Mouse (Mus musculus): Measurements from ENCODE around the gene Meioc. TPM values are rescaled to one million over a fixed set of nuclear protein-coding genes. Genes with fewer than 3 reads are reported as not detected.
A peak's percentile ranks its signal among the peaks of the same experiment; 100 is the strongest.

Meioc gene
- polyA plus RNA-seq, 1 experiment from 2014 or later = 0.12 TPM

- H3K36me3 ChIP-seq (ENCODE audit: control insufficient read depth, insufficient read depth, low read length) = no peaks in the 10 kb centered on the region
- no peaks in the 10 kb centered on the region for H3K9me3 ChIP-seq (ENCODE audit: control insufficient read depth, low read length)
- H3K4me2 ChIP-seq (ENCODE audit: low read length) = no peak overlapping the region
- ATAC-seq (ENCODE audit: low FRiP score, low TSS enrichment) = no peak
- H3K27ac ChIP-seq (replicated peaks; ENCODE audit: low read depth, low read length) = no peak overlapping the region
- DNase-seq = no peak
- no peaks in the 10 kb centered on the region for H3K4me1 ChIP-seq (ENCODE audit: control insufficient read depth, insufficient read depth, low read length)
- no peak overlapping the region for H3K4me3 ChIP-seq (replicated peaks; ENCODE audit: low read depth, low read length)
- no peak overlapping the region for H3K9ac ChIP-seq (replicated peaks; ENCODE audit: low read length)
- H3K27me3 ChIP-seq (ENCODE audit: control insufficient read depth, insufficient read depth, low read length) = no peaks in the 10 kb centered on the region
- 83% methylated on average over 8 of the region's 8 CpGs for WGBS
These were observed 7.6 kb upstream of the Meioc start for GRCm38 (mm10) chr11:102655888-102656287.

GRCm38 (mm10) chr11:102656326-102656926 is 7.1 kb upstream of the Meioc start:
- H3K27ac ChIP-seq (replicated peaks; ENCODE audit: low read depth, low read length) = no peak overlapping the region
- no peaks in the 10 kb centered on the region for H3K9me3 ChIP-seq (ENCODE audit: control insufficient read depth, low read length)
- no peak overlapping the region for H3K9ac ChIP-seq (replicated peaks; ENCODE audit: low read length)
- H3K4me2 ChIP-seq (ENCODE audit: low read length) = no peak overlapping the region
- no peak overlapping the region for H3K4me3 ChIP-seq (replicated peaks; ENCODE audit: low read depth, low read length)
- no peaks in the 10 kb centered on the region for H3K4me1 ChIP-seq (ENCODE audit: control insufficient read depth, insufficient read depth, low read length)
- 45% methylated on average over 4 of the region's 4 CpGs for WGBS
- no peaks in the 10 kb centered on the region for H3K36me3 ChIP-seq (ENCODE audit: control insufficient read depth, insufficient read depth, low read length)
- no peaks in the 10 kb centered on the region for H3K27me3 ChIP-seq (ENCODE audit: control insufficient read depth, insufficient read depth, low read length)
- no peak for ATAC-seq (ENCODE audit: low FRiP score, low TSS enrichment)
- peak; percentile 74 for DNase-seq

- 76% methylated on average over 6 of the region's 6 CpGs for WGBS
- ATAC-seq (ENCODE audit: low FRiP score, low TSS enrichment) (no peak), DNase-seq (no peak)
- Histone ChIP-seq H3K4me2 (ENCODE audit: low read length) (no peak overlapping the region), H3K4me1 (ENCODE audit: control insufficient read depth, insufficient read depth, low read length) (no peaks in the 10 kb centered on the region), H3K27ac (replicated peaks; ENCODE audit: low read depth, low read length) (no peak overlapping the region), H3K9me3 (ENCODE audit: control insufficient read depth, low read length) (no peaks in the 10 kb centered on the region), H3K9ac (replicated peaks; ENCODE audit: low read length) (no peak overlapping the region), H3K36me3 (ENCODE audit: control insufficient read depth, insufficient read depth, low read length) (no peaks in the 10 kb centered on the region), H3K4me3 (replicated peaks; ENCODE audit: low read depth, low read length) (no peak overlapping the region), H3K27me3 (ENCODE audit: control insufficient read depth, insufficient read depth, low read length) (no peaks in the 10 kb centered on the region)
These were observed 6.6 kb upstream of the Meioc start for GRCm38 (mm10) chr11:102656931-102657330.

- WGBS = 63% methylated on average over 30 of the region's 33 CpGs
- H3K4me3 ChIP-seq (replicated peaks; ENCODE audit: low read depth, low read length) = no peak overlapping the region
- H3K9me3 ChIP-seq (ENCODE audit: control insufficient read depth, low read length) = peaks cover 4% of the 10 kb centered on the region; the same call in 1 of the 2 replicates
- no peak overlapping the region for H3K9ac ChIP-seq (replicated peaks; ENCODE audit: low read length)
- no peak overlapping the region for H3K27ac ChIP-seq (replicated peaks; ENCODE audit: low read depth, low read length)
- ATAC-seq (ENCODE audit: low FRiP score, low TSS enrichment) = no peak
- DNase-seq = no peak
- H3K4me2 ChIP-seq (ENCODE audit: low read length) = no peak overlapping the region
- H3K27me3 ChIP-seq (ENCODE audit: control insufficient read depth, insufficient read depth, low read length) = peaks cover 11% of the 10 kb centered on the region
- no peaks in the 10 kb centered on the region for H3K36me3 ChIP-seq (ENCODE audit: control insufficient read depth, insufficient read depth, low read length)
- H3K4me1 ChIP-seq (ENCODE audit: control insufficient read depth, insufficient read depth, low read length) = no peaks in the 10 kb centered on the region
These were observed 1.6 kb downstream of the Meioc start for GRCm38 (mm10) chr11:102665151-102665550.

GRCm38 (mm10) chr11:102665637-102666435 is 2.3 kb downstream of the Meioc start:
- ATAC-seq (ENCODE audit: low FRiP score, low TSS enrichment) = no peak
- Histone ChIP-seq H3K9ac (replicated peaks; ENCODE audit: low read length) (no peak overlapping the region), H3K4me3 (replicated peaks; ENCODE audit: low read depth, low read length) (no peak overlapping the region), H3K36me3 (ENCODE audit: control insufficient read depth, insufficient read depth, low read length) (no peaks in the 10 kb centered on the region), H3K9me3 (ENCODE audit: control insufficient read depth, low read length) (peaks cover 4% of the 10 kb centered on the region; the same call in 1 of the 2 replicates), H3K4me1 (ENCODE audit: control insufficient read depth, insufficient read depth, low read length) (no peaks in the 10 kb centered on the region), H3K27ac (replicated peaks; ENCODE audit: low read depth, low read length) (no peak overlapping the region), H3K4me2 (ENCODE audit: low read length) (no peak overlapping the region), H3K27me3 (ENCODE audit: control insufficient read depth, insufficient read depth, low read length) (peaks cover 11% of the 10 kb centered on the region)
- no peak for DNase-seq
- 50% methylated on average over 84 of the region's 84 CpGs for WGBS

- no peaks in the 10 kb centered on the region for H3K9me3 ChIP-seq (ENCODE audit: control insufficient read depth, low read length)
- ATAC-seq (ENCODE audit: low FRiP score, low TSS enrichment) (no peak), DNase-seq (peak; percentile 89)
- no peaks in the 10 kb centered on the region for H3K27me3 ChIP-seq (ENCODE audit: control insufficient read depth, insufficient read depth, low read length)
- peaks cover 33% of the 10 kb centered on the region for H3K36me3 ChIP-seq (ENCODE audit: control insufficient read depth, insufficient read depth, low read length)
- H3K4me2 ChIP-seq (ENCODE audit: low read length) = no peak overlapping the region
- WGBS = 64% methylated on average over 6 of the region's 6 CpGs
- H3K4me1 ChIP-seq (ENCODE audit: control insufficient read depth, insufficient read depth, low read length) = no peaks in the 10 kb centered on the region
- H3K27ac ChIP-seq (replicated peaks; ENCODE audit: low read depth, low read length) = no peak overlapping the region
- no peak overlapping the region for H3K9ac ChIP-seq (replicated peaks; ENCODE audit: low read length)
- H3K4me3 ChIP-seq (replicated peaks; ENCODE audit: low read depth, low read length) = no peak overlapping the region
These were observed 26.6 kb downstream of the Meioc start for GRCm38 (mm10) chr11:102690162-102690561.

- Histone ChIP-seq H3K36me3 (ENCODE audit: control insufficient read depth, insufficient read depth, low read length) (peaks cover 15% of the 10 kb centered on the region; the same call in 1 of the 2 replicates), H3K4me3 (replicated peaks; ENCODE audit: low read depth, low read length) (no peak overlapping the region), H3K4me2 (ENCODE audit: low read length) (no peak overlapping the region), H3K4me1 (ENCODE audit: control insufficient read depth, insufficient read depth, low read length) (peaks cover 15% of the 10 kb centered on the region), H3K27ac (replicated peaks; ENCODE audit: low read depth, low read length) (no peak overlapping the region), H3K9ac (replicated peaks; ENCODE audit: low read length) (no peak overlapping the region), H3K9me3 (ENCODE audit: control insufficient read depth, low read length) (no peaks in the 10 kb centered on the region), H3K27me3 (ENCODE audit: control insufficient read depth, insufficient read depth, low read length) (no peaks in the 10 kb centered on the region)
- ATAC-seq (ENCODE audit: low FRiP score, low TSS enrichment) = no peak
- WGBS = 94% methylated on average over 7 of the region's 7 CpGs
- no peak for DNase-seq
These were observed 31.8 kb downstream of the Meioc start for GRCm38 (mm10) chr11:102695289-102695688.

GRCm38 (mm10) chr11:102697338-102698017 is 34.0 kb downstream of the Meioc start, which contains the start of gene Ccdc43:
TSS of gene Ccdc43 (minus strand) at chr11:102697782.
- peak within 1 kb of the TSS; percentile 64 for H3K27ac ChIP-seq (replicated peaks; ENCODE audit: low read depth, low read length)
- under 1% methylated on average over 49 of the region's 49 CpGs for WGBS

More at GRCm38 (mm10) chr11:102697338-102698017, 34.0 kb downstream of the Meioc start, which contains the start of gene Ccdc43:
- peak; percentile 91 for ATAC-seq (ENCODE audit: low FRiP score, low TSS enrichment)
- H3K27me3 ChIP-seq (ENCODE audit: control insufficient read depth, insufficient read depth, low read length) = no peaks in the 10 kb centered on the region
- H3K4me2 ChIP-seq (ENCODE audit: low read length) = peak within 1 kb of the TSS; percentile 62
- H3K9ac ChIP-seq (replicated peaks; ENCODE audit: low read length) = peak within 1 kb of the TSS; percentile 81
- peak within 1 kb of the TSS; percentile 64 for H3K4me3 ChIP-seq (replicated peaks; ENCODE audit: low read depth, low read length)
- no peaks in the 10 kb centered on the region for H3K9me3 ChIP-seq (ENCODE audit: control insufficient read depth, low read length)
- H3K36me3 ChIP-seq (ENCODE audit: control insufficient read depth, insufficient read depth, low read length) = 0 out of 2 replicates have a peak, but pooled peaks cover 6% of the 10 kb centered on the region
- peak; percentile 94 for DNase-seq
- H3K4me1 ChIP-seq (ENCODE audit: control insufficient read depth, insufficient read depth, low read length) = peaks cover 15% of the 10 kb centered on the region
